Mouse (Mus musculus) Patski (cell line): ENCODE results near the gene Slc25a39. TPM values are rescaled to one million over a fixed set of nuclear protein-coding genes. Genes with fewer than 3 reads are reported as not detected.

Source experiments
- ATAC-seq: fragments of 100-300 bp; one replicate; pipeline ENCODE4 v1.8.0; 2021
- CTCF ChIA-PET: fragments of 350-600 bp; sonication (Branson Sonifier 250); formaldehyde crosslinking; loops from one replicate; lab custom pipeline; 2022; ENCODE audit warnings: inconsistent platforms; lab: Charles Lee
- POLR2A ChIA-PET: fragments of 350-600 bp; sonication (Branson Sonifier 250); formaldehyde crosslinking; loops from one replicate; lab custom pipeline; 2022; ENCODE audit warnings: antibody characterized with exemption, inconsistent platforms; lab: Charles Lee
- DNase-seq: peaks from one replicate; pipeline ENCODE4 v3.0.0-alpha.2; 2011; ENCODE audit warnings: low read depth, low spot score
- H3K27me3 ChIP-seq: fragments of 371-371 bp; one replicate; pipeline ENCODE4 v1.5.1; 2021
- CTCF ChIP-seq: fragments of 100-300 bp; IDR thresholded peaks from one replicate; pipeline ENCODE4 v1.5.1; 2021
- in situ Hi-C: fragments of 300-500 bp; cut with MboI; formaldehyde crosslinking; loops from 3 replicates; pipeline ENCODE4 v1.11.1; 2018; ENCODE audit warnings: low pct_unique_long_range_greater_than_20kb, mixed read lengths
- polyA plus RNA-seq: library from polyadenylated mRNA; unstranded; gene quantifications from one replicate; pipeline ENCODE4 v1.2.3, GENCODE M21; 2021

Slc25a39 gene
- polyA plus RNA-seq, 1 experiment from 2014 or later, result 388 TPM

DNA sequence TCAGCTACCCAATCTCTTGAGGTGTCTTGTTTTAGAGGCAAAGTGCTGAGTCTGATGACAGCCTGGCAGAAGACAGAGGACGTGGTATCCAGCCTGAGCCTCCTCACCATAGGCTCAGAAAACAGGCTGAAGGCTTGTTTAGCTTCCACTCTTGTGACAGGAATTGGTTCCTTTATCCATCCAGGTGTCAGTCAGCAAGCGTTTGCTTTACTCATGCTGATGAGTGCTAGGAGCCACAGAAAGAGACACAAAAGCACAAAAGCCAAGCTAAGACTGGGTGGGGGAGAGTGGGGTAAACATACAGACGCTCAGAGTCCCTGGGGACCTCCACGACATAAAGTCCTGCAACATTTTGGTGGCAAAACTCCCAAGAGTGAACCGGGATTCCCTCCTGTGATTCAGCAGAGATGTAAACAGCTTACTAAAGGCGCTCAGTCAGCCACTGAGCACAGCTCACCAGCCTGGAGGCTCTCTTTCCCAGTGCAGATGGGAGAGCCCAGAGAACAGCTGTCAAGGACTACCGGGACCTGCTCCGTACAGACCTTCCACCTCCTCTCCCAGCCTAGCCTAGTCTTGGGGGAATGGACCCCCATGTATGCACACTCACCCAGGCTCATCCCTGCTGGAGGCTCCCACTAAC lies 31.4 kb downstream of the Slc25a39 start:
- TF ChIP-seq CTCF, result no peak
- no peak for ATAC-seq
- POLR2A ChIA-PET, result no interaction called here
- peaks cover 12% of the 10 kb centered on the region for H3K27me3 ChIP-seq
- CTCF ChIA-PET, result no interaction called here
- in situ Hi-C loops, result no loop called here
- DNase-seq, result no peak

- ATAC-seq (no peak), DNase-seq (no peak)
- TF ChIP-seq CTCF, result no peak
- ChIA-PET POLR2A (interaction anchor here (0.9 kb wide), 1 partner anchor 26 kb away, joined by 4 read pairs; no protein-coding TSS in a partner anchor), CTCF (no interaction called here)
- in situ Hi-C loops, result no loop called here
- peaks cover 12% of the 10 kb centered on the region for H3K27me3 ChIP-seq
These were observed 32.3 kb downstream of the Slc25a39 start for GRCm38 (mm10) chr11:102375196-102376173.

GRCm38 (mm10) chr11:102374108-102374725 lies 33.5 kb downstream of the Slc25a39 start:
- in situ Hi-C loops, result no loop called here
- ChIA-PET POLR2A (no interaction called here), CTCF (no interaction called here)
- no peak for TF ChIP-seq CTCF
- DNase-seq (no peak), ATAC-seq (no peak)
- peaks cover 12% of the 10 kb centered on the region for H3K27me3 ChIP-seq

GRCm38 (mm10) chr11:102373646-102374045 lies 34.1 kb downstream of the Slc25a39 start:
- CTCF ChIA-PET, result no interaction called here
- no peak for TF ChIP-seq CTCF
- POLR2A ChIA-PET, result no interaction called here
- ATAC-seq (no peak), DNase-seq (no peak)
- H3K27me3 ChIP-seq, result peaks cover 12% of the 10 kb centered on the region
- in situ Hi-C loops, result no loop called here

- peaks cover 12% of the 10 kb centered on the region for H3K27me3 ChIP-seq
- ChIA-PET POLR2A (no interaction called here), CTCF (no interaction called here)
- TF ChIP-seq CTCF, result no peak
- DNase-seq (no peak), ATAC-seq (no peak)
- in situ Hi-C loops, result no loop called here
These were observed 34.8 kb downstream of the Slc25a39 start for GRCm38 (mm10) chr11:102372936-102373335.

GRCm38 (mm10) chr11:102371926-102372685 lies 35.6 kb downstream of the Slc25a39 start:
- POLR2A ChIA-PET, result no interaction called here
- no peak for DNase-seq
- ATAC-seq, result no peak
- in situ Hi-C loops, result no loop called here
- CTCF ChIA-PET, result no interaction called here
- no peak for TF ChIP-seq CTCF
- peaks cover 12% of the 10 kb centered on the region for H3K27me3 ChIP-seq

DNA sequence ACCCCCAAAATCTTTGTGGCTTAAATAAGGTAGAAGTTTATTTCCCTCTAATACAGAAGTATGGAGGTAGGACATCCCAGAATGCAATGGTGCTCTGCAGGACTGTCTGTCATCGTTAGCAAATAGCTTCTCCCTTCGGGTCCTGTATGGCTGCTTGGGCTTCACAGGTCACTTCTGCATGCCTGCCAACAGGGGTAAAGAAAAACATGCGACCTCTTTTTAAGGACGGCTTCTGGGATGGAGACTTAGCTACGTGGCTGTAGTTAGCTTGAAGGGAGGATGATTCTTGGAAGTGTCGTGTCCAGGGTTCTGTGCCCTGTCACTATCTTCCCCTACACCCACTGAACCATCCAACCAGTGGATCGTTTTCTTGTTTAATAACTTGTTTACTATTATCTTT lies 37.5 kb downstream of the Slc25a39 start:
- in situ Hi-C loops, result no loop called here
- DNase-seq (no peak), ATAC-seq (no peak)
- ChIA-PET POLR2A (no interaction called here), CTCF (no interaction called here)
- peaks cover 6% of the 10 kb centered on the region for H3K27me3 ChIP-seq
- TF ChIP-seq CTCF, result no peak

GRCm38 (mm10) chr11:102369263-102369662 lies 38.5 kb downstream of the Slc25a39 start:
- TF ChIP-seq CTCF, result no peak
- DNase-seq (no peak), ATAC-seq (no peak)
- in situ Hi-C loops, result no loop called here
- CTCF ChIA-PET, result no interaction called here
- POLR2A ChIA-PET, result no interaction called here
- H3K27me3 ChIP-seq, result peaks cover 7% of the 10 kb centered on the region

DNA sequence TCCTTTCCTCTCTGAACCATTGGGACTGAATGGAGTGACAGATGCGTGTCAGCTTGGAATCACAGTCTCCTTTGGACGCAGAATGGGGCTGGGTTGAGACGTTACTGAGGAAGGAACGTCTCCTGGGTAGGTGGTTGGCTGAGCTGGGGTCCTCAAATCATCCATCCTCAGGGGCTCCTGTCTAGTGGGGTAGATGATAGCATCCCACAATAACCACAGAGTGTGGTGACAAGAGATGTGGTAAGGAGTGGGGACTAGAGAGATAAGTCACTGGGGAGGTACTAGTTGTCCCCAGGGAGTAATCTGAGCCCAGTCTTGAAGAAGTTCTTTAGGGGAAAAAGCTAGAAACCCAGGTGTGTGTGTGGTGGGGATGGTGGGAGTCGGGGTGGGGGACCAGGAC lies 39.4 kb downstream of the Slc25a39 start:
- ChIA-PET CTCF (no interaction called here), POLR2A (no interaction called here)
- DNase-seq (no peak), ATAC-seq (no peak)
- peaks cover 16% of the 10 kb centered on the region for H3K27me3 ChIP-seq
- in situ Hi-C loops, result no loop called here
- TF ChIP-seq CTCF, result no peak
